Mouse (Mus musculus) natural killer cell, adult 2 months (primary cell): ENCODE data around the gene Cdkl4.

ENCODE experiments used
- DNase-seq, 2 experiments: peaks; one replicate each; pipeline ENCODE4 v3.0.0; 2022; ENCODE audit warnings: low spot score in 2 of 2

The Cdkl4 gene

GRCm38 (mm10) chr17:80480031-80480854, 97.4 kb downstream of the Cdkl4 start, which contains the start of gene Sos1:
Gene Sos1 (minus strand): TSS chr17:80480453.
- DNase-seq = peak; percentile 88 to 92

DNA sequence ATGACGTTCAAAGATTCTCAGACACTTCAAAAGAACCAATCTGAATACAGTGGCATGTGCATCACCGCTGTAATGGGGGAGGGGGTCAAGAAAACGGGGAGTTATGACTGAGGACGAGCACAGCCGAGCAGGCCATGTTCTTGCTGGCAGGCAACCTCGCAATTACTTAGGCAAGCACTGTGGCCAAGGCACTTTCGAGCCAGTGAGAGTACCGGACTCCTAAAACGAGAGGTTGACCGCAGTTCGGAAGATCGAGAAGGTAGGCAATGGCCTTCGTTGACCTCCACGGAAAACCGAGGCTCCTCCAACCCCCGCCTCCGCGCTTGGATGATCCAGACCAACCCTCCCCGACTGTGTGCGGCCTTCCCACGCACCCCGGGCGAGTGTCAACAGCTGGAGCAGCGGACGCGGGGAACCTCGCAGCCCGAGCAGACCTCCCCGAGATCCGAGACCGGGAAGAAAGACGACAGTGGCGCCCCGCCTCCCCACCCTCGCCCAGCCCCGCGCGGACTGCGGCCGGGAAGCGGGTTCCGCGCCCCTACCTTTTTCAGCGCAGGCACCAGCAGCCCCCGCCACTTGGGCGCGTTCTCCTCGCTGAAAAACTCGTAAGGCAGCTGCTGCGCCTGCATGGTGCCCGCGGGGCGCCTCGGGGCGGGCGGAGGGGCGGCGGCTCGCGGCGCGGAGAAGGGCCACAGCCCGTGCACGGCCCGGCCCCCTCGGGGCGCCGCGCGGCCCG, 98.2 kb downstream of the Cdkl4 start:
- DNase-seq = peak; percentile 25 to 54

GRCm38 (mm10) chr17:80477679-80478078, 99.9 kb downstream of the Cdkl4 start:
- no peak for DNase-seq

DNA sequence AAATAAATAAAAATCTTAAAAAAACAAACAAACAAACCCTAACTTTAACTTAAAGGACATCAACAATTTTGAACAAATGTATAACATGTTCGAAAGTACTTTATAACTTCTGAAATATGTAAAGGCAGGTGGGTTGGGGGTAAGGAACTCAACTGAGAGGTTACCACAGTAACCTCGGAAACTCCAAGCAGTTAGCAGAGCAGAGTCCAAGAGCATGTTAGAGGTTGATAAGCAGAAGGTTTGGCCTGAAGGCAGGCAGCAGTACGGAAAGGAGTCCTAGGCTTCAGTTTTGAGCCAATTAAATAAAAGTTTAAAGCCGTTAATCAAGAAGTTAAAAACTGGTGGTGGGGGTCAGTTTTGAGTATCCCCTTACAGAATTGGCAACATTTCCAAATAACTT, 101.1 kb downstream of the Cdkl4 start:
- DNase-seq = no peak
